Mouse (Mus musculus) liver, embryonic 16.5 days (tissue): ENCODE data around the gene Gmnn. TPM values are rescaled to one million over a fixed set of nuclear protein-coding genes. Genes with fewer than 3 reads are reported as not detected.
A peak's percentile ranks its signal among the peaks of the same experiment; 100 is the strongest.

Experiments
- ATAC-seq: fragments of 200-750 bp; cut with Nextera tagmentation; 2 replicates; pipeline ENCODE4 v1.8.0; 2017; ENCODE audit warnings: low read depth, mild to moderate bottlenecking, moderate number of reproducible peaks, moderate library complexity
- H3K27ac ChIP-seq: fragments of 300-500 bp; sonication (generic); 2 replicates; pipeline ENCODE4 v1.5.1; 2014; ENCODE audit warnings: mild to moderate bottlenecking, low read length
- H3K27me3 ChIP-seq: fragments of 300-500 bp; sonication (generic); 2 replicates; pipeline ENCODE4 v1.6.1; 2014; ENCODE audit warnings: low read depth, low read length, mixed read lengths; ENCODE audit not compliant: control insufficient read depth, insufficient read depth
- H3K36me3 ChIP-seq: fragments of 300-500 bp; sonication (generic); 2 replicates; pipeline ENCODE4 v1.6.1; 2014; ENCODE audit warnings: mild to moderate bottlenecking; ENCODE audit not compliant: control insufficient read depth, insufficient read depth
- H3K4me1 ChIP-seq: fragments of 300-500 bp; sonication (generic); 2 replicates; pipeline ENCODE4 v1.6.1; 2014; ENCODE audit warnings: low read depth, low read length, mixed read lengths; ENCODE audit not compliant: control insufficient read depth
- H3K4me2 ChIP-seq: fragments of 300-500 bp; sonication (generic); 2 replicates; pipeline ENCODE4 v1.6.1; 2014; ENCODE audit warnings: low read depth, low read length, mixed read lengths
- H3K4me3 ChIP-seq: fragments of 300-500 bp; sonication (generic); 2 replicates; pipeline ENCODE4 v1.5.1; 2014; ENCODE audit warnings: low read depth, mild to moderate bottlenecking, low read length
- H3K9ac ChIP-seq: fragments of 300-500 bp; sonication (generic); 2 replicates; pipeline ENCODE4 v1.6.1; 2014; ENCODE audit warnings: low read depth, low read length
- H3K9me3 ChIP-seq: fragments of 300-500 bp; sonication (generic); replicated peaks from 2 replicates; pipeline ENCODE4 v1.6.1; 2016; ENCODE audit warnings: low read length; ENCODE audit not compliant: control insufficient read depth
- whole genome bisulfite sequencing: fragments of 180-500 bp; shearing (Covaris S2); extraction: QIAGEN DNeasy Blood & Tissue Kit; methylation state at CpG from one replicate; pipeline ENCODE4 v1.1.7; 2014; ENCODE audit not compliant: insufficient replicate concordance; 5-methylcytosine and 5-hydroxymethylcytosine counted together
- polyA plus RNA-seq: library from polyadenylated mRNA; unstranded; fragments of >200 nt; fragmentation: Nextera tagmentation; extraction: Ambion mirVana; gene quantifications from 2 replicates; pipeline ENCODE4 v1.2.1, GENCODE M21; 2015

The Gmnn gene
- 82.5 and 101 TPM in 2 replicates for polyA plus RNA-seq

DNA sequence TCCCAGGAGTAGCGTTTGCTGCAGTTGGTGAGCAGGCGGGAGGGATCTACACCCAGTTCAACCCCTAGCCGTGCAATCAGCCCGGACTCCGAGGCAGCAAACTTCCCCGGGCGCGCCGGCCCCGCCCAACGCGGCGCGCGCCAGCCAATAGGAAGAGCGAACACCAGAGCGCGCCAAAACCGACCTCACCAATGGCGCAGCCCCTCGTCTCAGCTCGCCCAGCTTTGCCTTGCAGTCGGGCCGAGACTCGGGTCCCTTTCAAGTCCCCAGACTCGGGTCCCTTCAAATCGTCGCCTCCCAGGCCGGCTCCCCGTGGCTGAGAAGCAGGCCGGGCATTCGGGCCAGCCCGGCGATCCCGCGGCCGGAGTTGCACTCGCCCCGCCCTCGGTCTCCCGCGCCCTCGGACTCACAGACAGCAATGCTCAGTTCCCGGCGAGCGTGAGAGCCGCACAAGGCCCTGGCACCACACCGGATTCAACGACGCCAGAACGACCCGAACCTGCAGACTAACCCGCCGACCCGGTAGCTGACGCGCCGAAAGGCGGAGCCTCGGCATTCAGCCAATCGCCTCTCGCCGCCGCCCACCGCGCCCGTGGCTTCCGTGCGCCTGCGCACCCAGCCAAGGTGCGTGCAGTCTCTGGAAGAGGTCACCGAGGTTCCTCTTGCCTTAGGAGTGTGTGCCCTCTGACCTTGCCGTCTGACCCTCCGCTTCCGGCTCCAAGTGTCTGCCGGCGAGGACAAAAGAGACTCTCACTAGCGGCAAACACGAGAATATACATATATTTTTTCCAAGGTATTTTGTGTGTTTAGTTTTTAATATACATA is at the start of gene Gmnn:
Gmnn (minus strand) TSS at position 521 of the 825 bp plus-strand sequence.
- peaks cover 30% of the 10 kb centered on the region for H3K4me1 ChIP-seq
- H3K9me3 ChIP-seq, result no peaks in the 10 kb centered on the region
- WGBS, result under 1% methylated on average over 79 of the region's 79 CpGs
- H3K36me3 ChIP-seq, result peaks cover 19% of the 10 kb centered on the region
- H3K4me3 ChIP-seq, result peak within 1 kb of the TSS; percentile 100
- H3K27ac ChIP-seq, result peak within 1 kb of the TSS; percentile 99
- H3K9ac ChIP-seq, result peak within 1 kb of the TSS; percentile 100
- ATAC-seq, result peak; percentile 96
- H3K4me2 ChIP-seq, result peak within 1 kb of the TSS; percentile 72
- H3K27me3 ChIP-seq, result no peaks in the 10 kb centered on the region

DNA sequence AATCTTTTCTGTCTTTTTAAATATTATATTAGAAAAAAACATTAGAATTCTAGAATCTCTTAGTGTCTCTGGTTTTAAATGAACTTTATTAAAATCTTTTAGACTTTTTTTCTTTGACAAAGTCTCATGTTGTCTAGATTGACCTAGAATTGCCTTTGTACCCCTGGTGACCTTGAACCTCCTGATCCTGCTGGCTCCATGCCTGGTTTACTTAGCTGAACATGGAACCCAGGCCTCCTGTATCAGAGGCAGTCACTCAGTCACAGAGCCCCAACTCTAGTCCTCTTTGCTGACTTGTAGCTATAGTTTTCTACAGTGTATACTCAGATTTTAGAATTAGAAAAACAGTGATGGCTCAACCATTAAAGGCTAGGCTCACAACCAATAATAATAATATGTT is 44.4 kb upstream of the Gmnn start:
- H3K9ac ChIP-seq, result no peak overlapping the region
- H3K4me2 ChIP-seq, result no peak overlapping the region
- peaks cover 11% of the 10 kb centered on the region for H3K4me1 ChIP-seq
- no peak overlapping the region for H3K27ac ChIP-seq
- no peak overlapping the region for H3K4me3 ChIP-seq
- H3K9me3 ChIP-seq, result no peaks in the 10 kb centered on the region
- peaks cover 54% of the 10 kb centered on the region for H3K36me3 ChIP-seq
- H3K27me3 ChIP-seq, result no peaks in the 10 kb centered on the region
- no peak for ATAC-seq

DNA sequence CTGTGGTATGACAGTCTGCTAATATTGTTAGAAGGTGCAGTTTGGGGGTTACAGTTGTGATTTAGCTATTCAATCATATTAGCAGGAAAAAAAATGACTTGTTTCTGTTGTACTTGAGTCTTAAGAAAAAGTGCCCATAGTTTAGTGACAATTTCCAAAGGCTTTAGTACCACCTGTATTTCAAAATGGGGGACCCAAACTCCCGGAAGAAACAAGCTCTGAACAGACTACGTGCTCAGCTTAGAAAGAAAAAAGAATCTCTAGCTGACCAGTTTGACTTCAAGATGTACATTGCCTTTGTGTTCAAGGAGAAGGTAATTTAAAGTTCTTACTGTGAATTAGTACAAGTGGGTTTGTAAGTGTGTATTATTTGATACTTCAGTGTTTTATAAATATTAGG is 41.5 kb upstream of the Gmnn start:
- Histone ChIP-seq H3K4me2 (peak overlapping the region; percentile 82), H3K27me3 (no peaks in the 10 kb centered on the region), H3K9me3 (no peaks in the 10 kb centered on the region), H3K4me3 (peak overlapping the region; percentile 99), H3K9ac (peak overlapping the region; percentile 100), H3K27ac (peak overlapping the region; percentile 33; the same call in 1 of the 2 replicates), H3K4me1 (peaks cover 16% of the 10 kb centered on the region), H3K36me3 (peaks cover 30% of the 10 kb centered on the region)
- ATAC-seq, result no peak
- WGBS, result 10% methylated on average over 2 of the region's 2 CpGs

- H3K27me3 ChIP-seq, result no peaks in the 10 kb centered on the region
- peak overlapping the region; percentile 99 for H3K4me3 ChIP-seq
- H3K9ac ChIP-seq, result peak overlapping the region; percentile 100
- H3K4me2 ChIP-seq, result peak overlapping the region; percentile 82
- peaks cover 20% of the 10 kb centered on the region for H3K36me3 ChIP-seq
- no peak for ATAC-seq
- peak overlapping the region; percentile 100 for H3K27ac ChIP-seq
- WGBS, result 0% methylated on average over 26 of the region's 26 CpGs
- H3K9me3 ChIP-seq, result no peaks in the 10 kb centered on the region
- H3K4me1 ChIP-seq, result peaks cover 16% of the 10 kb centered on the region
Observed at GRCm38 (mm10) chr13:24802131-24802691, 40.5 kb upstream of the Gmnn start.

- WGBS, result under 1% methylated on average over 67 of the region's 74 CpGs
- peak within 1 kb of the TSS; percentile 100 for H3K27ac ChIP-seq
- ATAC-seq, result peak; percentile 20
- H3K4me3 ChIP-seq, result peak within 1 kb of the TSS; percentile 99
- peaks cover 16% of the 10 kb centered on the region for H3K4me1 ChIP-seq
- H3K36me3 ChIP-seq, result peaks cover 14% of the 10 kb centered on the region
- H3K9ac ChIP-seq, result peak within 1 kb of the TSS; percentile 100
- no peaks in the 10 kb centered on the region for H3K27me3 ChIP-seq
- H3K9me3 ChIP-seq, result no peaks in the 10 kb centered on the region
- H3K4me2 ChIP-seq, result peak within 1 kb of the TSS; percentile 82
Observed at GRCm38 (mm10) chr13:24801308-24801921, 39.7 kb upstream of the Gmnn start, which contains the start of gene BC005537. TSS of gene BC005537 (plus strand) at chr13:24801657.

GRCm38 (mm10) chr13:24800674-24801307 is 39.1 kb upstream of the Gmnn start:
- under 1% methylated on average over 42 of the region's 42 CpGs for WGBS
- H3K27ac ChIP-seq, result peak overlapping the region; percentile 100
- no peaks in the 10 kb centered on the region for H3K9me3 ChIP-seq
- H3K9ac ChIP-seq, result peak overlapping the region; percentile 100
- H3K4me2 ChIP-seq, result peak overlapping the region; percentile 82
- H3K27me3 ChIP-seq, result no peaks in the 10 kb centered on the region
- H3K4me1 ChIP-seq, result peaks cover 16% of the 10 kb centered on the region
- peak overlapping the region; percentile 99 for H3K4me3 ChIP-seq
- peaks cover 9% of the 10 kb centered on the region for H3K36me3 ChIP-seq
- peak; percentile 94 for ATAC-seq

DNA sequence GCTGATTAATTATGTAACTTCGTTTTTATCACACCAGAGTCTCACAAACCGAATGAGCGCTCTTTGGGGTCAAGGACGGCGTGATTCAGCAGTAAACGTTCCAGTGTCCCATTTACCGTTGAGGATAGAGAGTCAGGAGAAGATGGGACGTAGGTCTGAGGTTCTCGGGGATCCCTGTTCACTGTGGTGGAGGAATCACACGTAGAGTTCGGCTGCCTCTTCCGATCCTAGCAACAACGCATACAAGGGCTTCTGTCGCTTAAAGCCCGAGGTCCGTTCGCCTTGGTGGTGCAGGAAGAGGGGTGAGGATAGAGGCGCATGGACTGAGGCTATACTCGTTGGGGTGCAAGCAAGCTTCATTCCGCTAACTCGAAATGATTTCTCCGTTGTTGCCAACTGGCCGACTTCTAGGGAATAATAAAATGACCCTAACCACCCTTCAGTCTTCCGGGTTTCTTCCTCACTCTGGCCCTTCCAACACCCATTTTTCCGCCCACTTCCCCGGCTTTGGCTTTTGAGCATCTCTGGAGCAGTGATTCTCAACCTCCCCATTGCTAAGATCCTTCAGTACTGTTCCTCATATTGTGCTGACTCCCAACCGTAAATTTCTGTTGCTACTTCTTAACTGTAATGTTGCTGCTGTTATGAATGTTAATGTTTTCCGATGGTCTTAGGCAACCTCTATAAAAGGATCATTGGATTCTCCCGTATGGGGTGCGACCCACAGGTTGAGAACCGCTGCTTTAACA is 38.4 kb upstream of the Gmnn start:
- H3K4me2 ChIP-seq, result peak overlapping the region; percentile 70
- no peaks in the 10 kb centered on the region for H3K9me3 ChIP-seq
- WGBS, result under 1% methylated on average over 31 of the region's 31 CpGs

DNA sequence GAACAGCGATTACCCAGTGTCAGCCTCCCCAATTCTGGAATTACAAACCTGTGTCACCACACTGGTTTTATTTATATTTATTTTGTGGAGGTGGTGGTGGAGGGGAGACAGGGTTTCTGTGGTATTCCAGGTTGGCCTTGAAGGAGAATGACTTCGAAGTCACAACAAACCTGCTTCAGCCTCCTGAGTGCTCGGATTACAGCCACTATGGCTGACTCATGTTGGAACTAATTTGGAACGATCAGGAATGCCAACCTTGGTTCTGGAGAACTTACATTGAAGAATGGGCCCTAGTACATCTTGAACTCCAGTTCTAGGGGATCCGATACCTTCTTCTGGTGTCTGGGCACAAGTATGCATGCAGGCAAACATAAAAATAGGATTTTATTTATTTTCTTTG is 37.7 kb upstream of the Gmnn start:
- Histone ChIP-seq H3K27ac (peak overlapping the region; percentile 83), H3K4me2 (peak overlapping the region; percentile 70), H3K27me3 (no peaks in the 10 kb centered on the region), H3K4me1 (peaks cover 9% of the 10 kb centered on the region), H3K9ac (peak overlapping the region; percentile 67; the same call in 1 of the 2 replicates), H3K36me3 (no peaks in the 10 kb centered on the region), H3K9me3 (no peaks in the 10 kb centered on the region), H3K4me3 (peak overlapping the region; percentile 99)
- 71% methylated on average over 5 of the region's 5 CpGs for WGBS
- no peak for ATAC-seq

More for the DNA sequence above, 38.4 kb upstream of the Gmnn start:
- H3K4me3 ChIP-seq, result peak overlapping the region; percentile 99
- ATAC-seq, result 0 out of 2 replicates have a peak, but pooled peaks have one; percentile 5
- peak overlapping the region; percentile 83 for H3K27ac ChIP-seq
- peaks cover 11% of the 10 kb centered on the region for H3K4me1 ChIP-seq
- H3K36me3 ChIP-seq, result peaks cover 3% of the 10 kb centered on the region; the same call in 1 of the 2 replicates
- H3K9ac ChIP-seq, result peak overlapping the region; percentile 67
- H3K27me3 ChIP-seq, result no peaks in the 10 kb centered on the region
